Mouse (Mus musculus) left cerebral cortex, adult 11 months (tissue): ENCODE measurements at regions not wholly inside any gene's neighbourhood (a gene's known extent, or its start where the extent isn't known, plus 50 kb on each side); places are given as distances from the start of the nearest gene placed in this dataset.
A peak's percentile ranks its signal among the peaks of the same experiment; 100 is the strongest.

Source experiments
- DNase-seq: peaks from one replicate; pipeline ENCODE4 v3.0.0; 2022; ENCODE audit warnings: low spot score

- DNase-seq: no peak
Observed at GRCm38 (mm10) chr9:68466671-68467070, 186.9 kb upstream of the Rora start.

GRCm38 (mm10) chr9:68476391-68476790 lies 177.2 kb upstream of the Rora start:
- no peak for DNase-seq

GRCm38 (mm10) chr9:68477466-68477865 lies 176.1 kb upstream of the Rora start:
- DNase-seq: no peak

GRCm38 (mm10) chr9:68486646-68487045 lies 166.9 kb upstream of the Rora start:
- DNase-seq: no peak

GRCm38 (mm10) chr9:68491151-68491550 lies 162.4 kb upstream of the Rora start:
- no peak for DNase-seq

GRCm38 (mm10) chr9:68521218-68521617 lies 132.4 kb upstream of the Rora start:
- DNase-seq: no peak

- DNase-seq: no peak
Observed at GRCm38 (mm10) chr9:68561767-68562552, 91.6 kb upstream of the Rora start.

- no peak for DNase-seq
Observed at GRCm38 (mm10) chr9:68563206-68563605, 90.4 kb upstream of the Rora start.

GRCm38 (mm10) chr9:68585751-68586150 lies 67.8 kb upstream of the Rora start:
- no peak for DNase-seq

- DNase-seq: peak; percentile 14
Observed at GRCm38 (mm10) chr9:68591023-68591422, 62.6 kb upstream of the Rora start.

GRCm38 (mm10) chr9:68592976-68593375 lies 60.6 kb upstream of the Rora start:
- DNase-seq: no peak

GRCm38 (mm10) chr9:68594586-68594985 lies 59.0 kb upstream of the Rora start:
- DNase-seq: no peak
